Mouse (Mus musculus) hindbrain, embryonic 14.5 days (tissue): ENCODE measurements around the gene Tmem259. TPM values are rescaled to one million over a fixed set of nuclear protein-coding genes. Genes with fewer than 3 reads are reported as not detected.
"Not testable (repeated sequence)": the region's sequence is repeated elsewhere in the genome, so short reads cannot be mapped to it uniquely, and the experiment has no call there.

Source experiments
- ATAC-seq: fragments of 200-750 bp; cut with Nextera tagmentation; 2 replicates; pipeline ENCODE4 v1.8.0; 2017; ENCODE audit warnings: moderate number of reproducible peaks, mild to moderate bottlenecking, moderate TSS enrichment, moderate library complexity; ENCODE audit not compliant: low FRiP score
- DNase-seq: peaks from one replicate; pipeline ENCODE4 v3.0.0-alpha.2; 2015; ENCODE audit warnings: low spot score
- H3K27ac ChIP-seq: fragments of 300-500 bp; sonication (generic); 2 replicates; pipeline ENCODE4 v1.5.1; 2014; ENCODE audit warnings: mild to moderate bottlenecking, moderate library complexity
- H3K27me3 ChIP-seq: fragments of 300-500 bp; sonication (generic); 2 replicates; pipeline ENCODE4 v1.6.1; 2014; ENCODE audit warnings: mild to moderate bottlenecking, low read length, mixed read lengths; ENCODE audit not compliant: control insufficient read depth, insufficient read depth
- H3K36me3 ChIP-seq: fragments of 300-500 bp; sonication (generic); replicated peaks from 2 replicates; pipeline ENCODE4 v1.6.1; 2014; ENCODE audit not compliant: control insufficient read depth, insufficient read depth
- H3K4me1 ChIP-seq: fragments of 300-500 bp; sonication (generic); replicated peaks from 2 replicates; pipeline ENCODE4 v1.6.1; 2014; ENCODE audit warnings: antibody characterized with exemption, low read length, mixed read lengths; ENCODE audit not compliant: control insufficient read depth, insufficient read depth
- H3K4me2 ChIP-seq: fragments of 300-500 bp; sonication (generic); replicated peaks from 2 replicates; pipeline ENCODE4 v1.6.1; 2014; ENCODE audit warnings: mild to moderate bottlenecking, moderate library complexity
- H3K4me3 ChIP-seq: fragments of 300-500 bp; sonication (generic); replicated peaks from 2 replicates; pipeline ENCODE4 v1.5.1; 2014; ENCODE audit warnings: mild to moderate bottlenecking, low read length
- H3K9ac ChIP-seq: fragments of 300-500 bp; sonication (generic); 2 replicates; pipeline ENCODE4 v1.6.1; 2014
- H3K9me3 ChIP-seq: fragments of 300-500 bp; sonication (generic); 2 replicates; pipeline ENCODE4 v1.6.1; 2016; ENCODE audit warnings: low read length; ENCODE audit not compliant: control insufficient read depth
- WGBS: fragments of 180-500 bp; shearing (Covaris S2); extraction: QIAGEN DNeasy Blood & Tissue Kit; methylation state at CpG from one replicate; pipeline ENCODE4 v1.1.7; 2014; 5-methylcytosine and 5-hydroxymethylcytosine counted together
- polyA plus RNA-seq: library from polyadenylated mRNA; unstranded; fragments of >200 nt; fragmentation: Nextera tagmentation; extraction: Ambion mirVana; gene quantifications from 2 replicates; pipeline ENCODE4 v1.2.1, GENCODE M21; 2014

Tmem259 gene
- polyA plus RNA-seq, 1 experiment from 2014 or later = 22.8 TPM

GRCm38 (mm10) chr10:79964727-79965126 lies 19.4 kb downstream of the Tmem259 start:
- peaks cover 10% of the 10 kb centered on the region for H3K4me1 ChIP-seq
- H3K9ac ChIP-seq = no peak overlapping the region
- peaks cover 7% of the 10 kb centered on the region for H3K27me3 ChIP-seq
- DNase-seq (no peak), ATAC-seq (no peak)
- H3K4me3 ChIP-seq = no peak overlapping the region
- peaks cover 68% of the 10 kb centered on the region for H3K36me3 ChIP-seq
- no peak overlapping the region for H3K27ac ChIP-seq
- no peaks in the 10 kb centered on the region for H3K9me3 ChIP-seq
- H3K4me2 ChIP-seq = no peak overlapping the region
- WGBS = 95% methylated on average over 7 of the region's 7 CpGs

- H3K4me1 ChIP-seq = peaks cover 10% of the 10 kb centered on the region
- H3K27ac ChIP-seq = no peak overlapping the region
- WGBS = 22% methylated on average over 10 of the region's 10 CpGs
- H3K27me3 ChIP-seq = no peaks in the 10 kb centered on the region
- no peak for DNase-seq
- peak overlapping the region; percentile 83 for H3K9ac ChIP-seq
- H3K4me3 ChIP-seq = peak overlapping the region; percentile 96
- H3K9me3 ChIP-seq = no peaks in the 10 kb centered on the region
- peaks cover 45% of the 10 kb centered on the region for H3K36me3 ChIP-seq
- ATAC-seq = no peak
- H3K4me2 ChIP-seq = peak overlapping the region; percentile 88
Observed at GRCm38 (mm10) chr10:79960671-79961294, 23.3 kb downstream of the Tmem259 start.

- Histone ChIP-seq H3K27ac (peak within 1 kb of the TSS; percentile 69; the same call in 1 of the 2 replicates), H3K9ac (peak within 1 kb of the TSS; percentile 83), H3K27me3 (no peaks in the 10 kb centered on the region), H3K4me3 (peak within 1 kb of the TSS; percentile 96), H3K9me3 (no peaks in the 10 kb centered on the region), H3K4me1 (peaks cover 10% of the 10 kb centered on the region), H3K36me3 (peaks cover 37% of the 10 kb centered on the region), H3K4me2 (peak within 1 kb of the TSS; percentile 88)
- peak; percentile 100 for DNase-seq
- WGBS = under 1% methylated on average over 61 of the region's 61 CpGs
- peak; percentile 96 for ATAC-seq
Observed at GRCm38 (mm10) chr10:79959847-79960601, 24.1 kb downstream of the Tmem259 start, which contains the start of gene Wdr18. Gene Wdr18, plus strand, starts transcription at chr10:79960152.

GRCm38 (mm10) chr10:79959412-79959811 lies 24.7 kb downstream of the Tmem259 start:
- H3K27ac ChIP-seq, ATAC-seq: not testable (repeated sequence)

GRCm38 (mm10) chr10:79958140-79958816 lies 25.9 kb downstream of the Tmem259 start:
- ATAC-seq = no peak
- no peak overlapping the region for H3K4me2 ChIP-seq
- H3K9me3 ChIP-seq = no peaks in the 10 kb centered on the region
- peaks cover 26% of the 10 kb centered on the region for H3K36me3 ChIP-seq
- no peak overlapping the region for H3K4me3 ChIP-seq
- 10% methylated on average over 21 of the region's 21 CpGs for WGBS
- H3K9ac ChIP-seq = no peak overlapping the region
- H3K27ac ChIP-seq = no peak overlapping the region
- no peaks in the 10 kb centered on the region for H3K27me3 ChIP-seq
- peaks cover 10% of the 10 kb centered on the region for H3K4me1 ChIP-seq
- DNase-seq = peak; percentile 61

More at GRCm38 (mm10) chr10:79959412-79959811, 24.7 kb downstream of the Tmem259 start:
- not testable (repeated sequence) for H3K9ac ChIP-seq, H3K4me3 ChIP-seq, H3K27me3 ChIP-seq, DNase-seq, H3K4me1 ChIP-seq, H3K9me3 ChIP-seq
- Histone ChIP-seq H3K4me2 (0 out of 2 replicates have a peak overlapping the region, but pooled peaks have one; percentile 88), H3K36me3 (peaks cover 31% of the 10 kb centered on the region)
- WGBS = 34% methylated on average over 10 of the region's 10 CpGs

- Histone ChIP-seq H3K9ac (0 out of 2 replicates have a peak overlapping the region, but pooled peaks have one; percentile 7), H3K27ac (no peak overlapping the region), H3K36me3 (peaks cover 22% of the 10 kb centered on the region), H3K4me1 (peaks cover 10% of the 10 kb centered on the region), H3K9me3 (no peaks in the 10 kb centered on the region), H3K27me3 (no peaks in the 10 kb centered on the region), H3K4me2 (no peak overlapping the region), H3K4me3 (no peak overlapping the region)
- 21% methylated on average over 4 of the region's 4 CpGs for WGBS
- no peak for ATAC-seq
- DNase-seq = no peak
Observed at GRCm38 (mm10) chr10:79956643-79957154, 27.4 kb downstream of the Tmem259 start.

GRCm38 (mm10) chr10:79955691-79956090 lies 28.4 kb downstream of the Tmem259 start:
- Histone ChIP-seq H3K36me3 (peaks cover 27% of the 10 kb centered on the region), H3K9ac (peak overlapping the region; percentile 7; the same call in 1 of the 2 replicates), H3K9me3 (no peaks in the 10 kb centered on the region), H3K4me3 (no peak overlapping the region), H3K4me1 (peaks cover 3% of the 10 kb centered on the region), H3K27ac (no peak overlapping the region), H3K4me2 (no peak overlapping the region), H3K27me3 (no peaks in the 10 kb centered on the region)
- no peak for DNase-seq
- ATAC-seq = no peak
- 84% methylated on average over 9 of the region's 9 CpGs for WGBS

- 87% methylated on average over 6 of the region's 6 CpGs for WGBS
- Histone ChIP-seq H3K4me3 (no peak overlapping the region), H3K4me1 (no peaks in the 10 kb centered on the region)
Observed at GRCm38 (mm10) chr10:79953946-79954345, 30.2 kb downstream of the Tmem259 start.

GRCm38 (mm10) chr10:79950661-79951060 lies 33.5 kb downstream of the Tmem259 start:
- peaks cover 7% of the 10 kb centered on the region; the same call in 1 of the 2 replicates for H3K4me1 ChIP-seq
- DNase-seq = no peak
- WGBS = 82% methylated on average over 18 of the region's 18 CpGs
- no peak overlapping the region for H3K9ac ChIP-seq
- H3K4me2 ChIP-seq = no peak overlapping the region
- H3K9me3 ChIP-seq = no peaks in the 10 kb centered on the region
- no peak overlapping the region for H3K27ac ChIP-seq
- H3K36me3 ChIP-seq = peaks cover 54% of the 10 kb centered on the region
- H3K4me3 ChIP-seq = no peak overlapping the region
- no peak for ATAC-seq
- H3K27me3 ChIP-seq = no peaks in the 10 kb centered on the region

More at GRCm38 (mm10) chr10:79953946-79954345, 30.2 kb downstream of the Tmem259 start:
- H3K27me3 ChIP-seq = no peaks in the 10 kb centered on the region
- DNase-seq = no peak
- ATAC-seq = no peak
- peaks cover 45% of the 10 kb centered on the region for H3K36me3 ChIP-seq
- H3K4me2 ChIP-seq = no peak overlapping the region
- H3K27ac ChIP-seq = no peak overlapping the region
- H3K9ac ChIP-seq = no peak overlapping the region
- H3K9me3 ChIP-seq = no peaks in the 10 kb centered on the region
